Mouse (Mus musculus) lung, postnatal 0 days (tissue): Measurements from ENCODE around the gene Nelfb.

Source experiments
- CTCF ChIP-seq: IDR thresholded peaks from 2 replicates; pipeline ENCODE4 v1.5.1; 2016; ENCODE audit warnings: antibody characterized with exemption, mild to moderate bottlenecking
- EP300 ChIP-seq: IDR thresholded peaks from 2 replicates; pipeline ENCODE4 v1.6.1; 2016; ENCODE audit warnings: antibody characterized with exemption, mild to moderate bottlenecking, control low read depth

DNA sequence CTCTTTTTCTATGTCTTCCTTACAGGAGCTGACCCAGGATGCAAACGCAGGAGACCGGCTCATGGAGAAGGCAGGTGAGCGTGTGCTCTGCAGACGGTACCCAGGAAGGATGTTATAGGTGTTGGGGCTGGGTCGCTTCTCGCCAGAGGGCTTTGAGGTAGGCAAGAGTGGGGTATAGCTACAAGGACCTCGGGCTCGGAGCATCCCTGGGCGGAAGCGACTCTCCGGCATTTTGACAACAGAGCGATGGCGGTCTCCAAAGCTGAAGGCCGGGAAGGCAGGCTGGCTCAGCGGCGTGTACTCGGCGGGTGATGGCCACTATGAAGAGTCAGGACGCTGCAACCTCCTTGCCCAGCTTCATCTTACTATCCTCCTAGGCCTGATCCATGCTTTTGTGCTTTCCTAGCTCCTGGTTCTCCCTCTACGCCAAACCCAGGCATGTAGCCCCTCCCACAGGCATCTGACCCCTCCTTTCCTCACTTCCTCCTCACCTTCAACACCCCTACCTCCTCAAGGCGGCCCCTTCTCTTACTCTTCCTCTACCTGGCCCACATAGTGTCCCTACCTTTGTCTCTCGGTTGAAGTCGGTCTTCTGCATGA is 2.1 kb upstream of the Nelfb start:
- TF ChIP-seq EP300 = no peak
- no peak for TF ChIP-seq CTCF
